Mouse (Mus musculus) bone marrow, adult 2 months (tissue): ENCODE measurements around the gene Cyp2u1.

Experiments
- CTCF ChIP-seq: fragments of 200-500 bp; IDR thresholded peaks from 2 replicates; pipeline ENCODE4 v1.5.1; 2011; ENCODE audit warnings: low read length, control low read depth; ENCODE audit not compliant: control insufficient read depth, insufficient read depth
- POLR2A ChIP-seq: fragments of 200-500 bp; IDR thresholded peaks from 2 replicates; pipeline ENCODE4 v1.6.1; 2011; ENCODE audit warnings: low read depth, mild to moderate bottlenecking, control low read depth, low read length, borderline replicate concordance; ENCODE audit not compliant: control insufficient read depth

DNA sequence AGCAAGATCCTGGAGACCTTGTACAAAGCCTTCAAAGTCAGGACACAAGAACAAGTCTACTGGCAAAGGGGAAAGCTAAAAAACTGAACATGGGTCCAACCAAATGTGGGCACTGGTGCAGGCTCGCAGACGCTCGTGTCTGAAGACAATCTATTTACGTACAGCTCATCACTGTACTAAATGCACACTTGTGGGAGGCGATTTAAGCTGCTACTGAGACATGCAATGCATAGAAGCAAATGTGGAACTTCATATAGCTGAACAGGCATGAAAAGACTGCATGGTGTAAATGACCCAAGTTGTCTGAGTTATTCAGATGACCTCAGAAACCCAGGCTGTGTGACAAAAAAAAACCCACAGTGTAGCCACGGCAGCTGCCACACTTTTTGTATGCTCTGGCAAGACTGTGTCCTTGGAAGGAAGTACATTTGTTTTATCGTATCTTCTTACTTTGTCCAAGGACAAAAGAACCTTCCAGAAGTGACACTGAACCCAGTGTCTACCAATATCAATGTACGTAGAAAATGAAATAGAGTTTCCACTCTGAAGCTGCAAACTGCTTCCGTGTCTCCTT lies 43.5 kb downstream of the Cyp2u1 start:
- TF ChIP-seq POLR2A (no peak), CTCF (no peak)
